Comparison of ENCODE assay signal across 14 mouse cellular contexts in the genomic region with DNA sequence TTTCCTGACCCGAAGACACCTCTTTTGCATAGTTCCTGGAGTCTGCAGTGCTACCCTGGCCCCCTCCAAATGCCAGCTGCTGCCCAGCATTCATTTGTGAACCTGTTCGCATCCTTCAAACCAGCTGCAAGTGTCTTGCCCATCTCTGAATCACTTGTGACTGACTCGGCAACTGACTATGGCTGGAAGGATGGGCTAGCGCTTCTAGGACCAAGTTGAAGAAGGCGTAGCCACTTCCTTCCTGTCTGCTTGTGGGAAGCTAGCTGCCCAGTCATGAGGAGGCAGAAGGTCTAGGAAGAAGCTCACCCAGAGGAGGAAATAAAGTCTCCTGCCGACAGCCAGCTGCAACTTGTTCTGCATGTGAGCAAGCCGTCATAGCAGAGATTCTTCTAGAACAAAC. TPM values are rescaled to one million over a fixed set of nuclear protein-coding genes. Genes with fewer than 3 reads are reported as not detected.
A peak's percentile ranks its signal among the peaks of the same experiment; 100 is the strongest.
DNase-seq lines count a peak whose midpoint lies in the region; ATAC-seq and TF ChIP-seq lines count a peak whose summit lies in the region.
"Had no signal": no experiment of that assay in that cellular context is flagged by ENCODE, and none has a peak within 500 bp of the region (broad histone marks: within the 10 kb centered on the region; RNA-seq: fewer than 3 reads in every experiment).

No protein-coding gene starts in this region.

- 73% methylated on average over 7 of the region's 7 CpGs for WGBS in liver, adult 2 months
- 37% methylated on average over 7 of the region's 7 CpGs for WGBS in liver, embryonic 12.5 days (ENCODE audit: insufficient replicate concordance)
- 78% methylated on average over 7 of the region's 7 CpGs for WGBS in kidney, embryonic 16.5 days
- WGBS in hindbrain, embryonic 10.5 days = 87% methylated on average over 7 of the region's 7 CpGs

- H3K79me2 ChIP-seq in liver, adult 2 months (ENCODE audit: control insufficient read depth, insufficient read depth, low read length) = no peaks in the 10 kb centered on the region

- no peaks in the 10 kb centered on the region for H3K4me1 ChIP-seq in liver, adult 2 months (ENCODE audit: control insufficient read depth, insufficient read depth, low read length)
- H3K4me1 ChIP-seq in liver, embryonic 12.5 days = peaks cover 12% of the 10 kb centered on the region
- H3K4me1 ChIP-seq in kidney, embryonic 16.5 days (ENCODE audit: insufficient read depth, low read length) = no peaks in the 10 kb centered on the region
- H3K4me1 ChIP-seq in hindbrain, embryonic 10.5 days (replicated peaks) = no peaks in the 10 kb centered on the region
- H3K4me1 ChIP-seq: lung, embryonic 15.5 days had no signal

- no peak for TF ChIP-seq POLR2A in liver, adult 2 months (IDR thresholded peaks at IDR 0.05; ENCODE audit: extremely low read depth, insufficient read depth, low read length)

- no peak overlapping the region for H3K27ac ChIP-seq in liver, adult 2 months (replicated peaks; ENCODE audit: insufficient read depth, low read depth, low read length)
- no peak overlapping the region for H3K27ac ChIP-seq in liver, embryonic 12.5 days
- no peak overlapping the region for H3K27ac ChIP-seq in kidney, embryonic 16.5 days (ENCODE audit: low read length)
- H3K27ac ChIP-seq in hindbrain, embryonic 10.5 days = no peak overlapping the region
- H3K27ac ChIP-seq: lung, embryonic 15.5 days; stomach, postnatal 0 days had no signal

- no peak overlapping the region for H3K9ac ChIP-seq in liver, adult 2 months (ENCODE audit: low read depth, low read length)
- no peak overlapping the region for H3K9ac ChIP-seq in liver, embryonic 12.5 days
- no peak overlapping the region for H3K9ac ChIP-seq in kidney, embryonic 16.5 days (replicated peaks; ENCODE audit: low read length)
- H3K9ac ChIP-seq: heart, embryonic 12.5 days; lung, embryonic 15.5 days had no signal

- no peaks in the 10 kb centered on the region for H3K27me3 ChIP-seq in liver, adult 2 months (ENCODE audit: control insufficient read depth, insufficient read depth, low read length)
- H3K27me3 ChIP-seq in liver, embryonic 12.5 days (replicated peaks) = no peaks in the 10 kb centered on the region
- no peaks in the 10 kb centered on the region for H3K27me3 ChIP-seq in kidney, embryonic 16.5 days (ENCODE audit: insufficient read depth, low read length)
- no peaks in the 10 kb centered on the region for H3K27me3 ChIP-seq in hindbrain, embryonic 10.5 days (ENCODE audit: insufficient read depth, poor library complexity, severe bottlenecking)
- H3K27me3 ChIP-seq: heart, embryonic 12.5 days; lung, embryonic 15.5 days had no signal

- no peak overlapping the region for H3K4me2 ChIP-seq in liver, embryonic 12.5 days
- no peak overlapping the region for H3K4me2 ChIP-seq in kidney, embryonic 16.5 days (replicated peaks; ENCODE audit: low read depth, low read length)
- H3K4me2 ChIP-seq: heart, embryonic 12.5 days; lung, embryonic 15.5 days had no signal

- DNase-seq in liver, adult 2 months (ENCODE audit: extremely low read depth, low read depth, low spot score) = peak; percentile 35
- DNase-seq in CD4-positive, CD25-positive, alpha-beta regulatory T cell, adult 2 months (ENCODE audit: low read depth, low spot score) = peak; percentile 48
- peak; percentile 10 for DNase-seq in lung, postnatal 10 days
- DNase-seq in skeletal muscle tissue, adult 2 months (ENCODE audit: low read depth, low spot score) = peak; percentile 41
- DNase-seq in left cerebral cortex, adult 9 months (ENCODE audit: low spot score in 2 of 2) = no peak
- no peak for DNase-seq in hindbrain, embryonic 10.5 days (ENCODE audit: low spot score)
- DNase-seq: cerebellum, postnatal 10 days; kidney, postnatal 4 days; retina, postnatal 1 day had no signal

- H3K36me3 ChIP-seq in liver, adult 2 months (ENCODE audit: control insufficient read depth, insufficient read depth, low read length) = no peaks in the 10 kb centered on the region
- no peaks in the 10 kb centered on the region for H3K36me3 ChIP-seq in liver, embryonic 12.5 days
- H3K36me3 ChIP-seq in kidney, embryonic 16.5 days (ENCODE audit: insufficient read depth, low read length) = no peaks in the 10 kb centered on the region
- no peaks in the 10 kb centered on the region for H3K36me3 ChIP-seq in hindbrain, embryonic 10.5 days
- H3K36me3 ChIP-seq: heart, embryonic 12.5 days; lung, embryonic 15.5 days had no signal

- H3K9me3 ChIP-seq in liver, embryonic 12.5 days (replicated peaks) = no peaks in the 10 kb centered on the region
- no peaks in the 10 kb centered on the region for H3K9me3 ChIP-seq in kidney, embryonic 16.5 days (ENCODE audit: low read length)
- H3K9me3 ChIP-seq in hindbrain, embryonic 10.5 days = 0 out of 2 replicates have a peak, but pooled peaks cover 4% of the 10 kb centered on the region
- H3K9me3 ChIP-seq: lung, embryonic 15.5 days had no signal

- no peak overlapping the region for H3K4me3 ChIP-seq in liver, adult 2 months (ENCODE audit: insufficient read depth, low read depth, low read length)
- H3K4me3 ChIP-seq in liver, embryonic 12.5 days = no peak overlapping the region
- no peak overlapping the region for H3K4me3 ChIP-seq in kidney, embryonic 16.5 days (ENCODE audit: low read length)
- H3K4me3 ChIP-seq in hindbrain, embryonic 10.5 days = no peak overlapping the region
- H3K4me3 ChIP-seq: heart, embryonic 12.5 days; lung, embryonic 15.5 days had no signal

- no peak for ATAC-seq in liver, embryonic 12.5 days
- ATAC-seq in kidney, embryonic 16.5 days (ENCODE audit: low FRiP score, low TSS enrichment) = no peak

- no peak for TF ChIP-seq CTCF in liver, adult 2 months (IDR thresholded peaks at IDR 0.05; ENCODE audit: low read depth, low read length)

RNA-seq across cellular contexts. Expression of gene Alox5ap, which starts 29.6 kb away (rescaled TPM):
- total RNA-seq in liver, adult 2 months (2014; rRNA removed) = 2.3 and 3.8 TPM in 2 replicates
- 4.8 and 6.4 TPM in 2 replicates for polyA plus RNA-seq in liver, adult 2 months (2012; rRNA removed)
- polyA plus RNA-seq in liver, embryonic 12.5 days (2016; fragmentation: Nextera tagmentation; extraction: Ambion mirVana) = 17.9 and 18.6 TPM in 2 replicates
- polyA plus RNA-seq in kidney, embryonic 16.5 days (2015; fragmentation: Nextera tagmentation; extraction: Ambion mirVana) = 12.6 and 17.8 TPM in 2 replicates
- polyA plus RNA-seq in hindbrain, embryonic 10.5 days (2016; fragmentation: Nextera tagmentation; extraction: Ambion mirVana) = 5.1 and 7.5 TPM in 2 replicates

RNA-seq across cellular contexts. Expression of gene Hmgb1, which starts 50.7 kb away (rescaled TPM):
- 106 and 131 TPM in 2 replicates for total RNA-seq in liver, adult 2 months (2014; rRNA removed)
- polyA plus RNA-seq in liver, adult 2 months (2012; rRNA removed) = 17.1 and 21.0 TPM in 2 replicates
- 682 and 741 TPM in 2 replicates for polyA plus RNA-seq in liver, embryonic 12.5 days (2016; fragmentation: Nextera tagmentation; extraction: Ambion mirVana)
- 1,366 and 1,384 TPM in 2 replicates for polyA plus RNA-seq in kidney, embryonic 16.5 days (2015; fragmentation: Nextera tagmentation; extraction: Ambion mirVana)
- 1,115 and 1,359 TPM in 2 replicates for polyA plus RNA-seq in hindbrain, embryonic 10.5 days (2016; fragmentation: Nextera tagmentation; extraction: Ambion mirVana)

RNA-seq across cellular contexts. Expression of gene Uspl1, which starts 50.9 kb away (rescaled TPM):
- 17.0 and 17.1 TPM in 2 replicates for total RNA-seq in liver, adult 2 months (2014; rRNA removed)
- 4.8 and 6.2 TPM in 2 replicates for polyA plus RNA-seq in liver, adult 2 months (2012; rRNA removed)
- polyA plus RNA-seq in liver, embryonic 12.5 days (2016; fragmentation: Nextera tagmentation; extraction: Ambion mirVana) = 32.5 and 37.1 TPM in 2 replicates
- 41.1 and 45.2 TPM in 2 replicates for polyA plus RNA-seq in kidney, embryonic 16.5 days (2015; fragmentation: Nextera tagmentation; extraction: Ambion mirVana)
- polyA plus RNA-seq in hindbrain, embryonic 10.5 days (2016; fragmentation: Nextera tagmentation; extraction: Ambion mirVana) = 61.6 and 64.7 TPM in 2 replicates

Comparison
In these comparisons a context has a peak if more than half of its experiments do, and no peak if none do; other contexts are left out.
1. RNA of gene Hmgb1, which starts 50.7 kb away (polyA plus RNA-seq): 1,366 to 1,384 TPM in kidney, embryonic 16.5 days, 1,115 to 1,359 TPM in hindbrain, embryonic 10.5 days and 682 to 741 TPM in liver, embryonic 12.5 days; 17.1 to 21.0 TPM in liver, adult 2 months; every median in the first group is over 10 times any median in the second.
2. DNase-seq: peak in liver, adult 2 months (single experiment), CD4-positive, CD25-positive, alpha-beta regulatory T cell, adult 2 months (single experiment), lung, postnatal 10 days (single experiment) and skeletal muscle tissue, adult 2 months (single experiment); none in left cerebral cortex, adult 9 months (0 of 2) and hindbrain, embryonic 10.5 days (single experiment).